Mouse (Mus musculus): Measurements from ENCODE around the gene Rhbdf1. TPM values are rescaled to one million over a fixed set of nuclear protein-coding genes. Genes with fewer than 3 reads are reported as not detected.

Rhbdf1 gene
- polyA plus RNA-seq, 1 experiment = 52.3 TPM

DNA sequence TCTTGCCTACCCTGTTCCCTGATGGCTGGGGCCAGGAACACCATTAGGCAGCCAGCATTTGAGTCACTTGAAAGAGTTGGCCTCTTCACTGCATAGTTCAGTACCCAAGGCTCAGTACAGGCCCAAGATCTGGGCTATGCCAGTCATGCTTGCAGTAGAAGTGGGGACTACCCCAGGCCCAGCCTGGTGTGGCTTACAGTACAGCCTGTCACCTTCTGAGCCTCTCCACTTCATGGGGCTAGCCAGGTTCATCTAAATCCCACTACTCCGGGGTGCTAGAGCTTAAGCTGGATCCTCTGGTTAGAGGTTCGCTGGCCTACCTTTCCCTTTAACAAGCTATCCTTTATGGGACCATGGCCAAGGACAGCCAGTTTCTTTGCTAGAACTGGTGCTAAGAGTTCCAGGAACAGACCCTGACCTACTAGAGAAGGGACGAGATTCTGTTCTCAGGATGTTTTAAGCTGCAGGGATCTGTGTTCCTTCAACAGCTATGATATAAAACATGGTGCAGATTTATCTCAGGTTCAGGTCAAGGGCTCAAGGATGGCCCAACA is 6.3 kb upstream of the Rhbdf1 start:
- H3K4me3 ChIP-seq (ENCODE audit: extremely low read depth, insufficient read depth, insufficient read length) = no peak overlapping the region
- no peak for DNase-seq (ENCODE audit: low read depth in 1 of 2, low spot score in 2 of 2)
- peaks cover 6% of the 10 kb centered on the region for H3K4me1 ChIP-seq (ENCODE audit: control insufficient read depth, insufficient read depth, insufficient read length)
- TF ChIP-seq POLR2A (IDR thresholded peaks at IDR 0.05; ENCODE audit: low read depth, low read length) = no peak
- no peak for TF ChIP-seq CTCF (IDR thresholded peaks at IDR 0.05; ENCODE audit: extremely low read depth, insufficient read depth, insufficient read length, insufficient replicate concordance)
- WGBS = 93% methylated on average over 3 of the region's 3 CpGs
- no peaks in the 10 kb centered on the region for H3K27me3 ChIP-seq (ENCODE audit: control insufficient read depth, insufficient read depth, low read length)
- no peak overlapping the region for H3K27ac ChIP-seq (ENCODE audit: insufficient read depth, low read length)
- H3K36me3 ChIP-seq (ENCODE audit: control insufficient read depth, insufficient read depth, low read length) = peaks cover 17% of the 10 kb centered on the region

DNA sequence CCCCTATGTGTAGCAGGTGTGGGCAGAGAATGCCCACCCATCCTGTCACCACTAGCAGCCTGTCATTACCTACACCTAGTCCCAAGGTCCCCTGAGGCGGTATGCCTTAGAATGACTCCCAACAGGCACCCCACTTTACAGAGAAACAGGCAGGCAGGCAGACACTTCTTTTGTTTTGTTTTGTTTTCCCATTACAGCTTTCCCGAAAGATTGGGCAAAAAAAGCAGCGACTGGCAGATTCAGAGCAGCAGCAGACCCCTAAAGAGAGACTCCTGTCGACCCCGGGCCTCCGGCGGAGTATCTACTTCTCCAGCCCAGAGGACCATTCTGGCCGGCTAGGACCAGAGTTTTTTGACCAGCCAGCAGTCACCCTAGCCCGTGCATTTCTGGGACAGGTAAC is 5.5 kb upstream of the Rhbdf1 start:
- 96% methylated on average over 9 of the region's 9 CpGs for WGBS
- no peak for TF ChIP-seq CTCF (IDR thresholded peaks at IDR 0.05; ENCODE audit: extremely low read depth, insufficient read depth, insufficient read length, insufficient replicate concordance)
- no peak for TF ChIP-seq POLR2A (IDR thresholded peaks at IDR 0.05; ENCODE audit: low read depth, low read length)
- Histone ChIP-seq H3K4me3 (ENCODE audit: extremely low read depth, insufficient read depth, insufficient read length) (no peak overlapping the region), H3K4me1 (ENCODE audit: control insufficient read depth, insufficient read depth, insufficient read length) (peaks cover 12% of the 10 kb centered on the region), H3K36me3 (ENCODE audit: control insufficient read depth, insufficient read depth, low read length) (peaks cover 10% of the 10 kb centered on the region), H3K27ac (ENCODE audit: insufficient read depth, low read length) (no peak overlapping the region), H3K27me3 (ENCODE audit: control insufficient read depth, insufficient read depth, low read length) (no peaks in the 10 kb centered on the region)
- DNase-seq (ENCODE audit: low read depth in 1 of 2, low spot score in 2 of 2) = no peak

DNA sequence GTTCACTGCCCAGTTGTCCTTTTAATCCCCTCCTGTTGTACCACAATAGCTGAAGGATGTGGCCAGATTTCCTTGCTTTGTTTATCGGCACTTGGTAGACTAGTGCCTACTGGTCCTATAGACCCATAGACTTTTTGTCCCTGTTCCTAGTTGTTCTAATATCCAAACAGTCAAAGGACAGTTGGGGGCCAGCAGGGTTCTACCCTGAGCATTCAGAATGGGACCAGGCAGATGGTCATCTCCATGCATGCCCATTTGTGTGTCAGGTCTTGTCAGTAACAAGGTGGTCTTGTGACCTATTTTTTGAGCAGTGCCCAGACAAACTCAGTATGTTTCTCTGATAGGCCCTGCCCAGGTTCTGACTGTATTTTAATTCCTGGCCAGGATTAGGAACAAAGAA is 4.9 kb upstream of the Rhbdf1 start:
- H3K27me3 ChIP-seq (ENCODE audit: control insufficient read depth, insufficient read depth, low read length) = peaks cover 3% of the 10 kb centered on the region; the same call in 1 of the 2 replicates
- TF ChIP-seq POLR2A (IDR thresholded peaks at IDR 0.05; ENCODE audit: low read depth, low read length) (no peak), CTCF (IDR thresholded peaks at IDR 0.05; ENCODE audit: extremely low read depth, insufficient read depth, insufficient read length, insufficient replicate concordance) (no peak)
- no peak overlapping the region for H3K27ac ChIP-seq (ENCODE audit: insufficient read depth, low read length)
- H3K4me1 ChIP-seq (ENCODE audit: control insufficient read depth, insufficient read depth, insufficient read length) = peaks cover 16% of the 10 kb centered on the region
- H3K4me3 ChIP-seq (ENCODE audit: extremely low read depth, insufficient read depth, insufficient read length) = peak overlapping the region; percentile 86
- WGBS = 28% methylated on average over 1 of the region's 1 CpGs
- peaks cover 9% of the 10 kb centered on the region for H3K36me3 ChIP-seq (ENCODE audit: control insufficient read depth, insufficient read depth, low read length)
- no peak for DNase-seq (ENCODE audit: low read depth in 1 of 2, low spot score in 2 of 2)

DNA sequence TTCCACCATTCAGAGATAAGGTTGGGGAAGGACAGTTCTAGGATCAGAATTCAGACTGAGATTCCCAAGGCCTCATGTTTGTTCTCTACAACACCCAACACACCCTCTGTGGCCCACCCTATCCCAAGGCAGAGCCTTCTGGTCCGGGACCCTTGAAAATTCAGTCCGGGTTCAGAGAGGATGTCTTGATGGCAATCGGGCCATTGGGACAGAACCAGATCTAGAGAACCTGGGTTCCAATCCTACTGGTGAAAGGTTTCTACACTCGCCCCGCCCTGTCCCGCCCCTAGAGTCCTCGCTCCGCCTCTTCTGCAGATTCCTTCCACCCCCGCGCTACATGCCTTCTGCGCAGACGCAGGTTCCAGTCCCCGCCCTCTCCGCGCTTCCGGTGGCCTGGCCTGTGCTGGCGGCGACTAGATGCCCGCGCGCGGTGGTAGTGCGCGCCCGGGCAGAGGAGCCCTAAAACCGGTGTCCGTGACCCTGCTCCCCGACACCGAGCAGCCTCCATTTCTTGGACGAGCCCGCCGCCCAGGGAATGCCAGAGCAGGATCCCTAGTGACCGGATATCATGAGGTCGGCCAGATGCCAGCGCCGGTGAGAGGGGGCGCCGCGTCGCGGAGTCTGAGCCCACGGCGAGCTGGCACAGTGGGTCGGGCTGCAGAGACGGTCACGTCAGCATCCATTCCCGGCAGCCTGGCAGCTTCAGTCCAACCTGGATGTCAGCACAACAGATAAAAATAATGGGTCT is 4.2 kb upstream of the Rhbdf1 start, which contains the start of gene Mpg:
TSS of gene Mpg (plus strand) at position 382 of the 748 bp plus-strand sequence.
- 4% methylated on average over 47 of the region's 47 CpGs for WGBS
- DNase-seq (ENCODE audit: low read depth in 1 of 2, low spot score in 2 of 2) = peak; percentile 71 to 90
- TF ChIP-seq POLR2A (IDR thresholded peaks at IDR 0.05; ENCODE audit: low read depth, low read length) (peak; percentile 94), CTCF (IDR thresholded peaks at IDR 0.05; ENCODE audit: extremely low read depth, insufficient read depth, insufficient read length, insufficient replicate concordance) (no peak)
- H3K27ac ChIP-seq (ENCODE audit: insufficient read depth, low read length) = peak within 1 kb of the TSS; percentile 76
- peaks cover 5% of the 10 kb centered on the region for H3K36me3 ChIP-seq (ENCODE audit: control insufficient read depth, insufficient read depth, low read length)
- H3K4me3 ChIP-seq (ENCODE audit: extremely low read depth, insufficient read depth, insufficient read length) = peak within 1 kb of the TSS; percentile 86
- H3K27me3 ChIP-seq (ENCODE audit: control insufficient read depth, insufficient read depth, low read length) = peaks cover 9% of the 10 kb centered on the region
- H3K4me1 ChIP-seq (ENCODE audit: control insufficient read depth, insufficient read depth, insufficient read length) = peaks cover 19% of the 10 kb centered on the region

DNA sequence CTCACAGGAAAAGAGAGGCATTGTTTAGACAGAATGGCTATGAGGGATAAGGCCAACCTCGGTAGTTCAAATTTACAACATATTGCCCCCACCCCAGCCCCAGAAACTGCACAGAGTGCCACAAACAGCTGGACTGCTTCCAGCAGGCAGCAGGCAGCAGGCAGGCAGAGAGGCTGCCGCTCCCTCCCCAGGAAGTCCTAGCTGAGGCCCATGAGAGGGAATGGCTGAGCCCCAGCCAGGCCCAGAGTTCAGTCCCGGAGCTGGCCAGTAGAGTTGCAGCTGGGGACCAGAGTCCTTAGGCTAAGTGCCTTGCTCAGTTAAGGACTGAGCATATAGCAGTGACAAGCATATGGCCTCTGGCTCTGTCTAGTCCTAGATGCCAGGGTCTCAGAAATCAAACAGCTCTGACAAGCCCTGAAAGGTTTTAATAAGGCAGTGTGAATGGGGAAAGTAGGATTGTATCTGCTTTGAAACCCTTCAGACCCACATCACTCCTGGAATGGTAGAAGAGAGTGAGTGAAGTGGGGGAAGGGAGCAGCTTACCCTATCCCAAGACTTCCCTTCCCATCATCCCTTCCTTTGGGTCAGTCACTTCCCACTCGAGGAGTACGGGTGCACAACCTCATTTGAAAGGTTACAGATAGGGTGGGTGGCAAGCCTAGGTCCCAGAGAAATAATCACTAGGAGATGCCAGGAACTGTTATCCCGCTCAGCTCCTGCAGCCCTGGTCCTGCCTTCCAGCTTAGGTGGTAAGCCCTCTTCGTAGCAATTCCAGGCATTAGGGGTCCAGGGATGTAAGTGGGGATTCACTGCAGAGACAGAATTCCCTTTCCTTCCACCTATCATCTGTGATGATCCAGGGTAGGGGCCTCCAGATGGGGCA is 3.4 kb upstream of the Rhbdf1 start:
- H3K27me3 ChIP-seq (ENCODE audit: control insufficient read depth, insufficient read depth, low read length) = peaks cover 12% of the 10 kb centered on the region
- WGBS = 55% methylated on average over 7 of the region's 7 CpGs
- peaks cover 22% of the 10 kb centered on the region for H3K4me1 ChIP-seq (ENCODE audit: control insufficient read depth, insufficient read depth, insufficient read length)
- H3K4me3 ChIP-seq (ENCODE audit: extremely low read depth, insufficient read depth, insufficient read length) = no peak overlapping the region
- H3K27ac ChIP-seq (ENCODE audit: insufficient read depth, low read length) = peak overlapping the region; percentile 32; the same call in 1 of the 2 replicates
- TF ChIP-seq CTCF (IDR thresholded peaks at IDR 0.05; ENCODE audit: extremely low read depth, insufficient read depth, insufficient read length, insufficient replicate concordance) = no peak
- TF ChIP-seq POLR2A (IDR thresholded peaks at IDR 0.05; ENCODE audit: low read depth, low read length) = no peak
- H3K36me3 ChIP-seq (ENCODE audit: control insufficient read depth, insufficient read depth, low read length) = peaks cover under 1% of the 10 kb centered on the region; the same call in 1 of the 2 replicates
- DNase-seq (ENCODE audit: low read depth in 1 of 2, low spot score in 2 of 2) = no peak

DNA sequence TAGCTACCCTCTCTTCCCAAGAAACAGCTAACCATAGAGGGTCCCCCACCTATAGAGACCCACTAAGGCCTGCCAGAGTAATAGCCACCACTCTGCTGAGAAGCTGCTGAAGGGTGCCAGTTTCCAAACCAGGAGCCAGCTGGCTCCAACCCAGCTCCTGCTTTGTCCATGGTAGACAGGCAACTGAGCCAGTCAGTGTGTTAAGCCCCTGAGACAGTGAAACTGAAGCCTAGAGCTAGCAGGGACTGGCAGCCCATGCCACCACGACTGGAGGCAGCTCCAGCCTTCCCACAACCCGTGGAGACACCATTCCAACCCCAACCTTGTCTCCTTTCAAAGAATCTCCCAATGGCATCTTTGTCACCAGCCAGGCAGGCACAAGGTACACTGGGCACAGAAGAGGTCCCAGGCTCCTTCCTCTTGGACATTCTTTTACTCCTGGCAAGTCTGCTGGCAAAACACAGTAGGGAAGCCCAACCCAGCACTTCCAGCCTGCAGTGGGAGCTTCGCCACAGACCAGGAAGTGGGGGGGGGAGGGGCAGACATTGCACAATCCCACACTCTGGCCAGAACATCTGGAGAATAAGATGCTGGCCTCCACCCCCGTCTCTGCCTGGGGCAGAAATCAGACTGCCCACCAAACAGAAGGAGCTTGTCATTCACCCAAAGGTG is 2.5 kb upstream of the Rhbdf1 start:
- Histone ChIP-seq H3K4me1 (ENCODE audit: control insufficient read depth, insufficient read depth, insufficient read length) (peaks cover 22% of the 10 kb centered on the region), H3K27me3 (ENCODE audit: control insufficient read depth, insufficient read depth, low read length) (peaks cover 12% of the 10 kb centered on the region)
- WGBS = 20% methylated on average over 4 of the region's 4 CpGs

More for the DNA sequence above, 2.5 kb upstream of the Rhbdf1 start:
- Histone ChIP-seq H3K27ac (ENCODE audit: insufficient read depth, low read length) (peak overlapping the region; percentile 35; the same call in 1 of the 2 replicates), H3K36me3 (ENCODE audit: control insufficient read depth, insufficient read depth, low read length) (no peaks in the 10 kb centered on the region; the same call in 1 of the 2 replicates), H3K4me3 (ENCODE audit: extremely low read depth, insufficient read depth, insufficient read length) (no peak overlapping the region)
- no peak for DNase-seq (ENCODE audit: low read depth in 1 of 2, low spot score in 2 of 2)
- TF ChIP-seq CTCF (IDR thresholded peaks at IDR 0.05; ENCODE audit: extremely low read depth, insufficient read depth, insufficient read length, insufficient replicate concordance) = no peak
- TF ChIP-seq POLR2A (IDR thresholded peaks at IDR 0.05; ENCODE audit: low read depth, low read length) = no peak
